Mouse (Mus musculus) testis, adult 2 months (tissue): ENCODE results near the gene Copg2. TPM values are rescaled to one million over a fixed set of nuclear protein-coding genes. Genes with fewer than 3 reads are reported as not detected.

Experiments
- H3K27ac ChIP-seq: fragments of 200-500 bp; 2 replicates; pipeline ENCODE4 v1.5.1; 2012; ENCODE audit warnings: low read depth, low read length; ENCODE audit not compliant: control insufficient read depth, insufficient read depth
- H3K27me3 ChIP-seq: fragments of 200-500 bp; 2 replicates; pipeline ENCODE4 v1.6.1; 2012; ENCODE audit warnings: mild to moderate bottlenecking, low read length, moderate library complexity; ENCODE audit not compliant: control insufficient read depth, insufficient read depth
- H3K36me3 ChIP-seq: fragments of 200-500 bp; 2 replicates; pipeline ENCODE4 v1.6.1; 2012; ENCODE audit warnings: mild to moderate bottlenecking, low read length; ENCODE audit not compliant: control insufficient read depth, insufficient read depth
- H3K4me1 ChIP-seq: fragments of 200-500 bp; 2 replicates; pipeline ENCODE4 v1.6.1; 2012; ENCODE audit warnings: low read length; ENCODE audit not compliant: control insufficient read depth, insufficient read depth
- H3K4me3 ChIP-seq: fragments of 200-500 bp; 2 replicates; pipeline ENCODE4 v1.5.1; 2012; ENCODE audit warnings: low read depth, mild to moderate bottlenecking, low read length, moderate library complexity, mixed read lengths; ENCODE audit not compliant: control insufficient read depth
- CTCF ChIP-seq: fragments of 200-500 bp; IDR thresholded peaks from 2 replicates; pipeline ENCODE4 v1.5.1; 2012; ENCODE audit warnings: low read depth, mild to moderate bottlenecking, inconsistent platforms, low read length, moderate library complexity; ENCODE audit not compliant: control insufficient read depth, insufficient read depth, insufficient replicate concordance
- POLR2A ChIP-seq: fragments of 200-500 bp; IDR thresholded peaks from 2 replicates; pipeline ENCODE4 v1.6.1; 2012; ENCODE audit warnings: low read depth, mild to moderate bottlenecking, inconsistent platforms, low read length, moderate library complexity; ENCODE audit not compliant: control insufficient read depth
- polyA plus RNA-seq: library from polyadenylated mRNA; depleted of rRNA; stranded (reverse); fragments of >200 nt; gene quantifications from 2 replicates; pipeline ENCODE4 v1.2.3, GENCODE M21; 2012; rRNA removed

Copg2 gene
- polyA plus RNA-seq, 1 experiment = 24.8 TPM

DNA sequence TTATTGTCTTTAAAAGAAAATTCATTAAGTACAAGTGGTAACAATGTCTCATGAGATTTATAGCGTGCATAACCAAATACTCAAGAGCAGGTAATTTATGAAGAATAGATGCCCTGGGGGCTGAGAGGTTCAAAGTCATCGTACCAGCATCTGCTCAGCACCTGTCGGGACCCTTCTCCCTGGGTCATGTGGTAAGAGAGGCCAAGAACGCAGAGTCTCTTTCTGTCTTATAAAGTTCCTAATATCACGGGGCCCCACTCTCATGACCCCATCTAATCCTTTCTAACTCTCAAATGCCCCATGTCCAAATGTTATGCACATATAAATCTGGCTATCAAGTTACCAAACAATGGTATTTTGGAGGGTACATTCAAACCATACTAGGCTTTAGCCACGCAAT is 193.7 kb downstream of the Copg2 start:
- no peak for TF ChIP-seq CTCF
- H3K27ac ChIP-seq = no peak overlapping the region

GRCm38 (mm10) chr6:30700182-30700581 is 196.4 kb downstream of the Copg2 start:
- Histone ChIP-seq H3K4me1 (peaks cover 5% of the 10 kb centered on the region; the same call in 1 of the 2 replicates), H3K4me3 (no peak overlapping the region), H3K27me3 (no peaks in the 10 kb centered on the region), H3K27ac (no peak overlapping the region), H3K36me3 (no peaks in the 10 kb centered on the region)
- TF ChIP-seq CTCF (no peak), POLR2A (no peak)

More for the DNA sequence above, 193.7 kb downstream of the Copg2 start:
- Histone ChIP-seq H3K36me3 (no peaks in the 10 kb centered on the region), H3K27me3 (no peaks in the 10 kb centered on the region), H3K4me1 (peaks cover 5% of the 10 kb centered on the region; the same call in 1 of the 2 replicates), H3K4me3 (no peak overlapping the region)

DNA sequence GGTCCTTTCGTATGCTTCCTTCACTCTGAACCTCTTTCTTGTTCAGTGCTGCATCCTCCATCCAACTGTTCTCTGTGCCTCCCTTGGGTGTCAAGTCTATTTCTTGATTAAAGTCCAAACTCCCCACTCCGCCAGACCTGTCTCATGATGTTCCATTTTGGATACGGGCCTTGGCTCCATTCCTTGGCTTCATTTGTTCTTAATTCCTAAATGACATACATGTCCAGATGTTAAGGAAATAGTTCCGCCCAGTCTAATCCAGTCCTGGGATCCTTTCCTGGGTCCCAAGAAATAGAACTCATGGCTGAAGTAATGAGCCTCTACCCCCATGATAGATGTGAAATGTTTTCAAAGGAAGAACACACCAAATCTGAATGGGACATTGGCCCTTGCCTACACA is 198.6 kb downstream of the Copg2 start:
- Histone ChIP-seq H3K36me3 (no peaks in the 10 kb centered on the region), H3K27me3 (no peaks in the 10 kb centered on the region), H3K27ac (no peak overlapping the region)

More for the DNA sequence above, 198.6 kb downstream of the Copg2 start:
- no peak overlapping the region for H3K4me3 ChIP-seq
- TF ChIP-seq POLR2A (no peak), CTCF (no peak)
- peaks cover 4% of the 10 kb centered on the region for H3K4me1 ChIP-seq

Other genes starting within 250 kb of the Copg2 start
- 34.5 and 35.4 TPM in 2 replicates for gene Cep41, start 203.0 kb downstream of the Copg2 start, polyA plus RNA-seq
- gene Mest, start 173.2 kb downstream of the Copg2 start, polyA plus RNA-seq = 7.8 and 8.0 TPM in 2 replicates
- gene Tsga13, start 18.8 kb upstream of the Copg2 start, polyA plus RNA-seq = 15.3 and 20.9 TPM in 2 replicates
- gene Klf14, start 62.3 kb upstream of the Copg2 start, polyA plus RNA-seq = 0.05 TPM in 1 of 2 replicates, not detected in the other